Mouse (Mus musculus) midbrain, embryonic 10.5 days (tissue): ENCODE measurements around the gene Prkce. TPM values are rescaled to one million over a fixed set of nuclear protein-coding genes. Genes with fewer than 3 reads are reported as not detected.

ENCODE experiments used
- DNase-seq: peaks from one replicate; pipeline ENCODE4 v3.0.0-alpha.2; 2017; ENCODE audit warnings: low spot score
- H3K27ac ChIP-seq: fragments of 300-500 bp; sonication (generic); replicated peaks from 2 replicates; pipeline ENCODE4 v1.5.1; 2016; ENCODE audit warnings: mild to moderate bottlenecking
- H3K27me3 ChIP-seq: fragments of 300-500 bp; sonication (generic); 2 replicates; pipeline ENCODE4 v1.6.1; 2016; ENCODE audit warnings: low read depth, mild to moderate bottlenecking; ENCODE audit not compliant: poor library complexity, severe bottlenecking
- H3K36me3 ChIP-seq: fragments of 300-500 bp; sonication (generic); 2 replicates; pipeline ENCODE4 v1.6.1; 2016; ENCODE audit warnings: mild to moderate bottlenecking, moderate library complexity
- H3K4me1 ChIP-seq: fragments of 300-500 bp; sonication (generic); 2 replicates; pipeline ENCODE4 v1.6.1; 2016
- H3K4me3 ChIP-seq: fragments of 300-500 bp; sonication (generic); 2 replicates; pipeline ENCODE4 v1.5.1; 2016; ENCODE audit warnings: mild to moderate bottlenecking, moderate library complexity
- H3K9me3 ChIP-seq: fragments of 300-500 bp; sonication (generic); replicated peaks from 2 replicates; pipeline ENCODE4 v1.6.1; 2016; ENCODE audit warnings: mild to moderate bottlenecking
- WGBS: fragments of 180-500 bp; shearing (Covaris S2); methylation state at CpG from one replicate; pipeline ENCODE4 v1.1.7; 2016; 5-methylcytosine and 5-hydroxymethylcytosine counted together
- polyA plus RNA-seq: library from polyadenylated mRNA; unstranded; fragments of >200 nt; fragmentation: Nextera tagmentation; extraction: Ambion mirVana; gene quantifications from 2 replicates; pipeline ENCODE4 v1.2.1, GENCODE M21; 2016

Gene Prkce
- polyA plus RNA-seq, 1 experiment from 2014 or later: 2.9 TPM

- H3K27ac ChIP-seq: no peak overlapping the region
- no peaks in the 10 kb centered on the region for H3K9me3 ChIP-seq
- H3K27me3 ChIP-seq: no peaks in the 10 kb centered on the region
- H3K36me3 ChIP-seq: no peaks in the 10 kb centered on the region
- peaks cover 5% of the 10 kb centered on the region; the same call in 1 of the 2 replicates for H3K4me1 ChIP-seq
- no peak for DNase-seq
- WGBS: 88% methylated on average over 3 of the region's 3 CpGs
- H3K4me3 ChIP-seq: no peak overlapping the region
Observed at GRCm38 (mm10) chr17:86350236-86350635, 182.7 kb downstream of the Prkce start.

GRCm38 (mm10) chr17:86350791-86351261 is 183.2 kb downstream of the Prkce start:
- DNase-seq: no peak

GRCm38 (mm10) chr17:86351282-86351681 is 183.7 kb downstream of the Prkce start:
- H3K9me3 ChIP-seq: no peaks in the 10 kb centered on the region
- no peaks in the 10 kb centered on the region for H3K27me3 ChIP-seq
- H3K4me1 ChIP-seq: peaks cover 12% of the 10 kb centered on the region
- no peak overlapping the region for H3K4me3 ChIP-seq
- WGBS: 85% methylated on average over 4 of the region's 4 CpGs
- DNase-seq: no peak
- H3K36me3 ChIP-seq: no peaks in the 10 kb centered on the region
- H3K27ac ChIP-seq: no peak overlapping the region

More at GRCm38 (mm10) chr17:86350791-86351261, 183.2 kb downstream of the Prkce start:
- H3K9me3 ChIP-seq: no peaks in the 10 kb centered on the region
- no peak overlapping the region for H3K4me3 ChIP-seq
- no peak overlapping the region for H3K27ac ChIP-seq
- H3K4me1 ChIP-seq: peaks cover 7% of the 10 kb centered on the region
- H3K36me3 ChIP-seq: no peaks in the 10 kb centered on the region
- 82% methylated on average over 12 of the region's 12 CpGs for WGBS
- no peaks in the 10 kb centered on the region for H3K27me3 ChIP-seq

- WGBS: 84% methylated on average over 12 of the region's 12 CpGs
- no peak overlapping the region for H3K4me3 ChIP-seq
Observed at GRCm38 (mm10) chr17:86352247-86353037, 184.9 kb downstream of the Prkce start.

GRCm38 (mm10) chr17:86353679-86354078 is 186.1 kb downstream of the Prkce start:
- Histone ChIP-seq H3K9me3 (no peaks in the 10 kb centered on the region), H3K36me3 (no peaks in the 10 kb centered on the region), H3K4me3 (no peak overlapping the region), H3K4me1 (peaks cover 21% of the 10 kb centered on the region), H3K27ac (no peak overlapping the region), H3K27me3 (no peaks in the 10 kb centered on the region)
- no peak for DNase-seq
- WGBS: 79% methylated on average over 4 of the region's 4 CpGs

More at GRCm38 (mm10) chr17:86352247-86353037, 184.9 kb downstream of the Prkce start:
- H3K27ac ChIP-seq: no peak overlapping the region
- no peaks in the 10 kb centered on the region for H3K27me3 ChIP-seq
- no peaks in the 10 kb centered on the region for H3K9me3 ChIP-seq
- DNase-seq: no peak
- H3K4me1 ChIP-seq: peaks cover 15% of the 10 kb centered on the region
- H3K36me3 ChIP-seq: no peaks in the 10 kb centered on the region

GRCm38 (mm10) chr17:86354101-86354500 is 186.5 kb downstream of the Prkce start:
- H3K27me3 ChIP-seq: no peaks in the 10 kb centered on the region
- no peaks in the 10 kb centered on the region for H3K36me3 ChIP-seq
- 88% methylated on average over 4 of the region's 4 CpGs for WGBS
- H3K4me3 ChIP-seq: no peak overlapping the region
- no peak overlapping the region for H3K27ac ChIP-seq
- H3K9me3 ChIP-seq: no peaks in the 10 kb centered on the region
- DNase-seq: no peak
- H3K4me1 ChIP-seq: peaks cover 21% of the 10 kb centered on the region

GRCm38 (mm10) chr17:86354896-86355295 is 187.3 kb downstream of the Prkce start:
- H3K4me3 ChIP-seq: no peak overlapping the region
- no peak overlapping the region for H3K27ac ChIP-seq
- H3K36me3 ChIP-seq: no peaks in the 10 kb centered on the region
- WGBS: 96% methylated on average over 3 of the region's 3 CpGs
- no peaks in the 10 kb centered on the region for H3K27me3 ChIP-seq
- no peaks in the 10 kb centered on the region for H3K9me3 ChIP-seq
- H3K4me1 ChIP-seq: peaks cover 21% of the 10 kb centered on the region
- no peak for DNase-seq

- Histone ChIP-seq H3K27me3 (no peaks in the 10 kb centered on the region), H3K27ac (no peak overlapping the region), H3K4me1 (peaks cover 21% of the 10 kb centered on the region), H3K9me3 (no peaks in the 10 kb centered on the region), H3K36me3 (no peaks in the 10 kb centered on the region), H3K4me3 (no peak overlapping the region)
- DNase-seq: no peak
- WGBS: 96% methylated on average over 2 of the region's 2 CpGs
Observed at GRCm38 (mm10) chr17:86355318-86355717, 187.7 kb downstream of the Prkce start.

- 67% methylated on average over 7 of the region's 7 CpGs for WGBS
- no peaks in the 10 kb centered on the region for H3K36me3 ChIP-seq
- H3K9me3 ChIP-seq: no peaks in the 10 kb centered on the region
- no peak overlapping the region for H3K4me3 ChIP-seq
- peaks cover 16% of the 10 kb centered on the region for H3K4me1 ChIP-seq
- H3K27ac ChIP-seq: no peak overlapping the region
- DNase-seq: no peak
- no peaks in the 10 kb centered on the region for H3K27me3 ChIP-seq
Observed at GRCm38 (mm10) chr17:86355772-86356451, 188.3 kb downstream of the Prkce start.

- Histone ChIP-seq H3K4me3 (no peak overlapping the region), H3K36me3 (no peaks in the 10 kb centered on the region), H3K9me3 (no peaks in the 10 kb centered on the region), H3K27me3 (no peaks in the 10 kb centered on the region), H3K27ac (no peak overlapping the region), H3K4me1 (peaks cover 16% of the 10 kb centered on the region)
- DNase-seq: no peak
- WGBS: 68% methylated on average over 5 of the region's 5 CpGs
Observed at GRCm38 (mm10) chr17:86358388-86358787, 190.8 kb downstream of the Prkce start.

- Histone ChIP-seq H3K9me3 (no peaks in the 10 kb centered on the region), H3K27ac (no peak overlapping the region), H3K4me1 (peaks cover 16% of the 10 kb centered on the region), H3K36me3 (no peaks in the 10 kb centered on the region), H3K4me3 (no peak overlapping the region), H3K27me3 (no peaks in the 10 kb centered on the region)
- 76% methylated on average over 4 of the region's 4 CpGs for WGBS
- no peak for DNase-seq
Observed at GRCm38 (mm10) chr17:86358847-86359246, 191.3 kb downstream of the Prkce start.

GRCm38 (mm10) chr17:86360849-86361248 is 193.3 kb downstream of the Prkce start:
- H3K4me3 ChIP-seq: no peak overlapping the region
- H3K4me1 ChIP-seq: peaks cover 19% of the 10 kb centered on the region
- no peak for DNase-seq
- WGBS: 94% methylated on average over 3 of the region's 3 CpGs
- H3K36me3 ChIP-seq: no peaks in the 10 kb centered on the region
- no peak overlapping the region for H3K27ac ChIP-seq
- H3K27me3 ChIP-seq: no peaks in the 10 kb centered on the region
- no peaks in the 10 kb centered on the region for H3K9me3 ChIP-seq

GRCm38 (mm10) chr17:86363356-86363755 is 195.8 kb downstream of the Prkce start:
- no peak overlapping the region for H3K4me3 ChIP-seq
- no peaks in the 10 kb centered on the region for H3K36me3 ChIP-seq
- H3K9me3 ChIP-seq: no peaks in the 10 kb centered on the region
- peaks cover 8% of the 10 kb centered on the region for H3K4me1 ChIP-seq
- no peak overlapping the region for H3K27ac ChIP-seq
- no peaks in the 10 kb centered on the region for H3K27me3 ChIP-seq
- no peak for DNase-seq
- WGBS: 68% methylated on average over 5 of the region's 5 CpGs
